Mouse (Mus musculus): ENCODE measurements around the gene Efnb2. TPM values are rescaled to one million over a fixed set of nuclear protein-coding genes. Genes with fewer than 3 reads are reported as not detected.

The Efnb2 gene
- polyA plus RNA-seq, 1 experiment from 2014 or later = 27.1 TPM

Small RNA genes within 50 kb of the gene (microRNA-seq; reads per million reads assigned to microRNA genes)
- 6.0 reads per million, percentile 23 among the genes with 10 or more reads in this experiment for gene Mir7654 (ENCODE audit: borderline number of aligned reads)

Other genes with a start within 250 kb of the Efnb2 start
- gene Arglu1, start 29.3 kb upstream of the Efnb2 start, polyA plus RNA-seq (2015; fragmentation: Nextera tagmentation; extraction: Ambion mirVana) = 140 and 144 TPM in 2 replicates

Data from embryonic facial prominence, embryonic 15.5 days (tissue).